Mouse (Mus musculus): ENCODE results near the gene Dnpep.

The Dnpep gene

GRCm38 (mm10) chr1:75289888-75290431 is 27.8 kb downstream of the Dnpep start:
- in situ Hi-C loops (cut with MboI; ENCODE audit: low pct_unique_long_range_greater_than_20kb in 1 of 2, low sequenced_read_pairs in 2 of 2, unreplicated experiment in 1 of 2): loop anchor here in 1 of 2 experiments (25.0 kb wide), 1 partner anchor 353 kb away; the partner anchor contains the start of gene Cfap65

GRCm38 (mm10) chr1:75289376-75289775 is 28.4 kb downstream of the Dnpep start:
- in situ Hi-C loops (cut with MboI; ENCODE audit: low pct_unique_long_range_greater_than_20kb in 1 of 2, low sequenced_read_pairs in 2 of 2, unreplicated experiment in 1 of 2): loop anchor here in 1 of 2 experiments (25.0 kb wide), 1 partner anchor 352 kb away; the partner anchor contains the start of gene Cfap65

GRCm38 (mm10) chr1:75284911-75285310 is 32.9 kb downstream of the Dnpep start:
- in situ Hi-C loops (cut with MboI; ENCODE audit: low pct_unique_long_range_greater_than_20kb in 1 of 2, low sequenced_read_pairs in 2 of 2, unreplicated experiment in 1 of 2): loop anchor here in 1 of 2 experiments (25.0 kb wide), 1 partner anchor 348 kb away; the partner anchor contains the start of gene Cfap65

GRCm38 (mm10) chr1:75283017-75283416 is 34.8 kb downstream of the Dnpep start:
- in situ Hi-C loops (cut with MboI; ENCODE audit: low pct_unique_long_range_greater_than_20kb in 1 of 2, low sequenced_read_pairs in 2 of 2, unreplicated experiment in 1 of 2): loop anchor here in 1 of 2 experiments (25.0 kb wide), 1 partner anchor 346 kb away; the partner anchor contains the start of gene Cfap65

- in situ Hi-C loops (cut with MboI; ENCODE audit: low pct_unique_long_range_greater_than_20kb in 1 of 2, low sequenced_read_pairs in 2 of 2, unreplicated experiment in 1 of 2): loop anchor here in 1 of 2 experiments (25.0 kb wide), 1 partner anchor 341 kb away; the partner anchor contains the start of gene Cfap65
Observed at GRCm38 (mm10) chr1:75278228-75278627, 39.6 kb downstream of the Dnpep start, which contains the start of gene Resp18. Gene Resp18, minus strand, starts transcription at chr1:75278415.

GRCm38 (mm10) chr1:75277195-75278188 is 40.3 kb downstream of the Dnpep start:
- in situ Hi-C loops (cut with MboI; ENCODE audit: low pct_unique_long_range_greater_than_20kb in 1 of 2, low sequenced_read_pairs in 2 of 2, unreplicated experiment in 1 of 2): loop anchor here in 1 of 2 experiments (25.0 kb wide), 1 partner anchor 340 kb away; the partner anchor contains the start of gene Cfap65

GRCm38 (mm10) chr1:75264091-75264880 is 53.5 kb downstream of the Dnpep start, which contains the start of gene Ptprn:
Gene Ptprn, minus strand, starts transcription at chr1:75264502.
- in situ Hi-C loops (cut with MboI; ENCODE audit: low pct_unique_long_range_greater_than_20kb in 1 of 2, low sequenced_read_pairs in 2 of 2, unreplicated experiment in 1 of 2): no loop called here

GRCm38 (mm10) chr1:75262969-75263951 is 54.5 kb downstream of the Dnpep start:
- in situ Hi-C loops (cut with MboI; ENCODE audit: low pct_unique_long_range_greater_than_20kb in 1 of 2, low sequenced_read_pairs in 2 of 2, unreplicated experiment in 1 of 2): no loop called here

GRCm38 (mm10) chr1:75261278-75261677 is 56.5 kb downstream of the Dnpep start:
- in situ Hi-C loops (cut with MboI; ENCODE audit: low pct_unique_long_range_greater_than_20kb in 1 of 2, low sequenced_read_pairs in 2 of 2, unreplicated experiment in 1 of 2): no loop called here

Data from mouse embryonic stem cell (cell line).